Mouse (Mus musculus): ENCODE results near the gene Stpg3.

GRCm38 (mm10) chr2:25240723-25241437, 26.4 kb upstream of the Stpg3 start:
- TF ChIP-seq CTCF (IDR thresholded peaks at IDR 0.05; ENCODE audit: low read depth), result no peak
- no peak for TF ChIP-seq EP300 (IDR thresholded peaks at IDR 0.05; ENCODE audit: low read depth)

Data from liver, postnatal 0 days (tissue).